Mouse (Mus musculus) cerebellum, adult 2 months (tissue): ENCODE data around the gene Ankrd36. TPM values are rescaled to one million over a fixed set of nuclear protein-coding genes. Genes with fewer than 3 reads are reported as not detected.

Experiments used
- DNase-seq, 2 experiments: peaks; one replicate each; pipeline ENCODE4 v3.0.0; 2021
- H3K27ac ChIP-seq: fragments of 200-500 bp; 2 replicates; pipeline ENCODE4 v1.5.1; 2012; ENCODE audit warnings: low read length, control low read depth, inconsistent platforms; ENCODE audit not compliant: insufficient read depth
- H3K27me3 ChIP-seq: fragments of 200-500 bp; 2 replicates; pipeline ENCODE4 v1.6.1; 2012; ENCODE audit warnings: inconsistent platforms, mild to moderate bottlenecking, low read length, moderate library complexity; ENCODE audit not compliant: control insufficient read depth, insufficient read depth
- H3K4me1 ChIP-seq: fragments of 200-500 bp; 2 replicates; pipeline ENCODE4 v1.6.1; 2011; ENCODE audit warnings: low read length; ENCODE audit not compliant: control insufficient read depth, insufficient read depth
- H3K4me3 ChIP-seq: fragments of 200-500 bp; replicated peaks from 2 replicates; pipeline ENCODE3; 2011; ENCODE audit warnings: mild to moderate bottlenecking, low read depth, low read length, control low read depth; ENCODE audit not compliant: insufficient read depth
- CTCF ChIP-seq: fragments of 200-500 bp; IDR thresholded peaks from 2 replicates; pipeline ENCODE4 v1.5.1; 2011; ENCODE audit warnings: low read depth, mild to moderate bottlenecking, control low read depth, low read length, moderate library complexity, borderline replicate concordance; ENCODE audit not compliant: insufficient read depth
- POLR2A ChIP-seq: fragments of 200-500 bp; IDR thresholded peaks from 2 replicates; pipeline ENCODE4 v1.6.1; 2011; ENCODE audit warnings: low read length, control low read depth, borderline replicate concordance; ENCODE audit not compliant: insufficient read depth
- WGBS: fragments of 180-500 bp; shearing (Covaris S2); methylation state at CpG from one replicate; pipeline ENCODE4 v1.1.7; 2018; 5-methylcytosine and 5-hydroxymethylcytosine counted together
- polyA plus RNA-seq: library from polyadenylated mRNA; depleted of rRNA; stranded (reverse); fragments of >200 nt; gene quantifications from 2 replicates; pipeline ENCODE4 v1.2.3, GENCODE M21; 2012

Gene Ankrd36
- polyA plus RNA-seq, 1 experiment, result not detected

DNA sequence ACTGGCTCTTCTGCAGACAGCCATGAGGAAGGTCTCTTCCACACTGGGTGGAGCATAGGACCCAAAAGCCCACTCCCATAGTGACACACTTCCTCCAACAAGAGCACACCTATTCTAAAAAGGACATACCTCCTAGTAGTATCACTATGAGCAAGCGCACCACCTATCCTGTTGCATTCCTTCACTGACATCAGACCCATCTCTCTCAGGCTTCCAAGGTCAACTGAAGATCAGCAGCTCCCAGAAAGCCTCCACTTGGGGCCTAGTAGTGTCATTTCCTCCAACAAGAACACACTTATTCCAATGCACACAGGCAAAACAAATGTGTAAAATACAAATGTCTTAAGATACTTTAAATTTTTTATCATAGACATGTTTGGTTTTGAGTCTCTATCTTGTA, 132.3 kb downstream of the Ankrd36 start:
- H3K27ac ChIP-seq, result no peak overlapping the region
- no peak for TF ChIP-seq CTCF
- TF ChIP-seq POLR2A, result no peak
- no peaks in the 10 kb centered on the region for H3K27me3 ChIP-seq
- no peak overlapping the region for H3K4me3 ChIP-seq
- DNase-seq, result no peak
- WGBS, result 100% methylated on average over 1 of the region's 1 CpGs
- peaks cover 9% of the 10 kb centered on the region; the same call in 1 of the 2 replicates for H3K4me1 ChIP-seq

DNA sequence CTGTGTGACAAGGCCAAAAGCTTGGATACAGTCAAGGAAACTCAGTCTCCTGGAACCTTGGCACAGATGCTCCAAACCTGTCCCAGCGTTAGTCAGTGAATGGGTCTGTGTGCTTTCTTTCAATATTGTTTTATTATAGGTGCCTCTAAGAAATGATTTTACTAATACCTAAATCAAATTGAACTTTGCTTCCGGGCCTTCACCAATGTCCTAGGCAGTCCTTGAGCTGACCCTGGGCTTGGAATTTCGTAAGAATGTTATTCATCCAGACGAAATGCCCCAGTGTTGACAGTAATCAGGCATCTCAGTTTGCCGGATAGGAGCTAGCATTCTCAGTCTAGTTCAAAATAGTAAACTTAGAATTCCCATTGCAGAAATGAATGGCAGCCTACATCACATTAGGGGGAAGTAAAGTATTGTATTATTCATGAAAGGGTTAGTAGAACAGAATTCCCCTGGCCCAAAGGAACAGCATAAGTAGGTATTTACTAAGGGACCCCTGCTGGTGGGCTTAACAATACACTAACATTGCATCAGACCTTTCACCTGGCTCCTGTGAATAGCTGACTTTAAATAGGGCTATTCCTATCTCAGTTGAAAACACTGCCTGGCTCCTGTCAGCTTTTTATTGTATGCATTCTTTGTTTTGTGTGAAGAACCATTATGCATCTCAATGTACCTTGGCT, 132.9 kb downstream of the Ankrd36 start:
- Histone ChIP-seq H3K4me3 (no peak overlapping the region), H3K4me1 (peaks cover 9% of the 10 kb centered on the region; the same call in 1 of the 2 replicates), H3K27ac (no peak overlapping the region), H3K27me3 (no peaks in the 10 kb centered on the region)
- WGBS, result 78% methylated on average over 5 of the region's 5 CpGs
- no peak for TF ChIP-seq POLR2A
- no peak for TF ChIP-seq CTCF
- DNase-seq, result no peak

DNA sequence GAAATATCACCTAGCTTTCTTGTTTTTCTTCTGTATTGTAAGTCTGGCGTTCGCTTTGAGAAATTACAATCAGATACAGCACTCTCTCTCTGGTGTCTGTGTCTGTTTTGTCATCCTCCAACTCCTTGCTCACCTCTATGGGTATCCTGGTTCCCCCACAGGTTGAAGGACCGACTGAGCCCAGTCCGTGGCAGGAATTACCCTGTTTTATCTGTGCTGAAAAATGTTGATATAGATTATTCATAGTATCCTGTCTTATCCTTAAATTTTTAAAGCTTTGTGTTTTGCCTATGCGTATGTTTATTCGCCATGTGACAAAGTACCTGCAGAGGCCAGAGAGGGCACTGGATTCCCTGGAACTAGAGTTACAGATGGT, 133.5 kb downstream of the Ankrd36 start:
- no peak for TF ChIP-seq CTCF
- no peak for TF ChIP-seq POLR2A
- no peak for DNase-seq
- no peak overlapping the region for H3K27ac ChIP-seq
- peaks cover 9% of the 10 kb centered on the region; the same call in 1 of the 2 replicates for H3K4me1 ChIP-seq
- H3K4me3 ChIP-seq, result no peak overlapping the region
- no peaks in the 10 kb centered on the region for H3K27me3 ChIP-seq
- 92% methylated on average over 6 of the region's 6 CpGs for WGBS

DNA sequence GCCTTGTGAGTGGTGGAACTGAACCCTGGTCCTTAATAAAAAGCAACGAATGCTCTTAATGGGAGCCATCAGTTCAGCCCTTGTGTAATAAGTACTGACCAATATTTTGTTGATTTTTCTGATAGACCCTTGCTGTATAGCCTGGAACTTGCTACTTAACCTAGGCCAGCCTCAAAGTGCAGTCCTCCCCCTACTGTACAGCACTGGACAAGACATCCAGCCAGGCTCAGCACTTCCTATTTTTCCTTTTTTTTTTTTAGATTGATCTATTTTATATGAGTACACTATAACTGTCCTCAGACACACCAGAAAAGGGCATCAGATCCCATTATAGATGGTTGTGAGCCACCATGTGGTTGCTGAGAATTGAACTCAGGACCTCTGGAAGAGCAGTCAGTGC, 133.9 kb downstream of the Ankrd36 start:
- TF ChIP-seq CTCF (no peak), POLR2A (no peak)
- Histone ChIP-seq H3K27ac (no peak overlapping the region), H3K4me1 (peaks cover 9% of the 10 kb centered on the region; the same call in 1 of the 2 replicates), H3K4me3 (no peak overlapping the region), H3K27me3 (no peaks in the 10 kb centered on the region)
- DNase-seq, result no peak
- WGBS, result 94% methylated on average over 1 of the region's 1 CpGs

- Histone ChIP-seq H3K27ac (no peak overlapping the region), H3K4me3 (no peak overlapping the region), H3K27me3 (no peaks in the 10 kb centered on the region), H3K4me1 (peaks cover 9% of the 10 kb centered on the region; the same call in 1 of the 2 replicates)
- DNase-seq, result no peak
- WGBS, result 90% methylated on average over 9 of the region's 9 CpGs
- TF ChIP-seq CTCF (no peak), POLR2A (no peak)
Measured at GRCm38 (mm10) chr11:5705972-5706371, 136.5 kb downstream of the Ankrd36 start.

DNA sequence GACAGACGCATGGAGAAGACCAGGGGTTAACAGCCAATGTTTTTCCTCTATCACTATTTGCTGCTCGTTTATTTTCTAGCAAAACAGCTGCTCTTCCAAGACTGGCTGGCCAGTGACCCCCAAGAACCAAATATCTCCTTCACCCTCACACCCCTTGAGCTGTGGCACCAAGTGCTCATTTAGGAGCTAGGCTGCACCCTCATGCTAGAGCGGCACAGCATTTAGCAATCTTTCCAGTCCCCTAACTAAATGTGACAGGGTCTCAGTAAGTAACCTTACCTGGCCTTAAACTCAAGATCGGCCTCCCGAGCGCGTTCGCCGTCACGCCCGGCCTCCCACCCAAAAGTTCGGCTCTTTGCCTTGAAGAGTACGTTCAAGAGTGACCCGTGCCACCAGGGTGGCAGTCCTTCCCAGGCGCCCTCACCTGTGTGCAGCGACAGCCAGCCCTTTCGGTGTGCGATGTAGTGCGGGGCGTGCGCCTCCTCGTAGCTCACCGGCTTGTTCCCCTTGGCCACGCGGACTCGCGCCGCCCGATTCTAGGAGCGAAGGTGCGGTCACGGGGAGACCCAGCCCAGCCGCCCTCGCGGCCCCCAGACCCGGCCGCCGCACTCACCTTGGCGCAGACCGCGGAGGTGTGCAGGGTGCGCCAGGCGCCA, 137.5 kb downstream of the Ankrd36 start:
- WGBS, result under 1% methylated on average over 43 of the region's 43 CpGs
- peak overlapping the region; percentile 78 for H3K4me3 ChIP-seq
- DNase-seq, result no peak
- H3K27me3 ChIP-seq, result no peaks in the 10 kb centered on the region
- H3K4me1 ChIP-seq, result peaks cover 9% of the 10 kb centered on the region; the same call in 1 of the 2 replicates
- no peak overlapping the region; the same call in 1 of the 2 replicates for H3K27ac ChIP-seq
- TF ChIP-seq POLR2A (no peak), CTCF (no peak)

DNA sequence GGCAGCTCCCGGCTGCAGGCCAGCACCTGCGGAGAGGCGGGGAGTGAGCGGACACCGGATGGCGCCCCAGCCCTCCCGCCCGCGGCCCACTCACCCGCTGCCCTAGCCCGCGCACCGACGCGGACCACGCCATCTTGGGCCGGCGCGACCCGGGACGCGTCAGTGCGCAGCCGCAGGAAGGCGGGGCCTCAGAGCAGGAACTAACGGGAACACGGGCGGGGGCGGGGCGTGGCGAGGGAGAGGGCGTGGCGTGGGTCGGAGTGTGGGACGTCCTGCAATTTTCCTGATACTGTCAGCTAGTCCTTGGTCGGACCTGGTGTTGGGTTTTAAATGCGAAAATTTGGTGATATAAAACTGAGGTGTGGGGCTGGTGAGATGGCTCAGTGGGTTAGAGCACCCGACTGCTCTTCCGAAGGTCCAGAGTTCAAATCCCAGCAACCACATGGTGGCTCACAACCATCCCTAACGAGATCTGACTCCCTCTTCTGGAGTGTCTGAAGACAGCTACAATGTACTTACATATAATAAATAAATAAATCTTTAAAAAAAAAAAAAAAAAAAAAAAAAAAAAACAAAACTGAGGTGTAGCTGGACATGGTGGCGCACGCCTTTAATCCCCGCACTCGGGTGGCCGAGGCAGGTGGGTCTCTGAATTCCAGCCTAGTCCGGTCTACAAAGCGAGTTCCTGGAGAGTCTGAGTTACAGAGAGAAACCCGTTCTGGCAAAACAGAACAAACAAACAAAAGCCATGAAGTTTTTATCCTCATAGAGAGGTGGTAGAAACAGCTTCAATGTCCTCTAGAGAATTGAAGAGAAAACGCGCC, 138.3 kb downstream of the Ankrd36 start:
- 17% methylated on average over 50 of the region's 50 CpGs for WGBS
- H3K4me1 ChIP-seq, result peaks cover 9% of the 10 kb centered on the region; the same call in 1 of the 2 replicates
- no peaks in the 10 kb centered on the region for H3K27me3 ChIP-seq
- no peak overlapping the region; the same call in 1 of the 2 replicates for H3K27ac ChIP-seq
- peak overlapping the region; percentile 78 for H3K4me3 ChIP-seq
- TF ChIP-seq CTCF (no peak), POLR2A (peak; percentile 94)
- DNase-seq, result peak; percentile 90
